Mouse (Mus musculus): ENCODE measurements around the gene Tnik. TPM values are rescaled to one million over a fixed set of nuclear protein-coding genes. Genes with fewer than 3 reads are reported as not detected.

Tnik gene
- polyA plus RNA-seq, 1 experiment from 2014 or later = 15.9 TPM

GRCm38 (mm10) chr3:28562612-28563332 lies 299.8 kb downstream of the Tnik start:
- ATAC-seq (replicated peaks; ENCODE audit: insufficient number of reproducible peaks, low FRiP score, low TSS enrichment, low read depth) (no peak), DNase-seq (ENCODE audit: low spot score) (peak; percentile 63)
- Histone ChIP-seq H3K9ac (replicated peaks; ENCODE audit: low read length) (no peak overlapping the region), H3K4me1 (ENCODE audit: control insufficient read depth, insufficient read depth, low read length) (no peaks in the 10 kb centered on the region), H3K4me2 (ENCODE audit: low read depth, low read length) (no peak overlapping the region), H3K4me3 (ENCODE audit: low read depth, low read length) (no peak overlapping the region), H3K36me3 (replicated peaks; ENCODE audit: control insufficient read depth, insufficient read depth, low read depth, low read length) (no peaks in the 10 kb centered on the region), H3K27me3 (ENCODE audit: control insufficient read depth, insufficient read depth, low read length) (no peaks in the 10 kb centered on the region), H3K9me3 (replicated peaks; ENCODE audit: control insufficient read depth, low read length) (no peaks in the 10 kb centered on the region), H3K27ac (replicated peaks; ENCODE audit: low read depth, low read length) (no peak overlapping the region)
- 68% methylated on average over 10 of the region's 10 CpGs for WGBS

GRCm38 (mm10) chr3:28564370-28565357 lies 301.6 kb downstream of the Tnik start:
- DNase-seq (ENCODE audit: low spot score) (no peak), ATAC-seq (replicated peaks; ENCODE audit: insufficient number of reproducible peaks, low FRiP score, low TSS enrichment, low read depth) (no peak)
- Histone ChIP-seq H3K36me3 (replicated peaks; ENCODE audit: control insufficient read depth, insufficient read depth, low read depth, low read length) (no peaks in the 10 kb centered on the region), H3K4me3 (ENCODE audit: low read depth, low read length) (no peak overlapping the region), H3K9me3 (replicated peaks; ENCODE audit: control insufficient read depth, low read length) (no peaks in the 10 kb centered on the region), H3K27ac (replicated peaks; ENCODE audit: low read depth, low read length) (no peak overlapping the region), H3K27me3 (ENCODE audit: control insufficient read depth, insufficient read depth, low read length) (no peaks in the 10 kb centered on the region), H3K4me2 (ENCODE audit: low read depth, low read length) (no peak overlapping the region), H3K4me1 (ENCODE audit: control insufficient read depth, insufficient read depth, low read length) (no peaks in the 10 kb centered on the region), H3K9ac (replicated peaks; ENCODE audit: low read length) (no peak overlapping the region)
- 81% methylated on average over 12 of the region's 12 CpGs for WGBS

- ATAC-seq (replicated peaks; ENCODE audit: insufficient number of reproducible peaks, low FRiP score, low TSS enrichment, low read depth) (no peak), DNase-seq (ENCODE audit: low spot score) (peak; percentile 49)
- H3K9me3 ChIP-seq (replicated peaks; ENCODE audit: control insufficient read depth, low read length) = no peaks in the 10 kb centered on the region
These were observed 314.3 kb downstream of the Tnik start for GRCm38 (mm10) chr3:28577301-28577700.

GRCm38 (mm10) chr3:28578950-28579615 lies 316.1 kb downstream of the Tnik start:
- WGBS = 87% methylated on average over 18 of the region's 18 CpGs
- Histone ChIP-seq H3K9me3 (replicated peaks; ENCODE audit: control insufficient read depth, low read length) (no peaks in the 10 kb centered on the region), H3K27ac (replicated peaks; ENCODE audit: low read depth, low read length) (no peak overlapping the region), H3K4me3 (ENCODE audit: low read depth, low read length) (no peak overlapping the region), H3K4me1 (ENCODE audit: control insufficient read depth, insufficient read depth, low read length) (no peaks in the 10 kb centered on the region), H3K36me3 (replicated peaks; ENCODE audit: control insufficient read depth, insufficient read depth, low read depth, low read length) (no peaks in the 10 kb centered on the region), H3K27me3 (ENCODE audit: control insufficient read depth, insufficient read depth, low read length) (no peaks in the 10 kb centered on the region; the same call in 1 of the 2 replicates), H3K4me2 (ENCODE audit: low read depth, low read length) (no peak overlapping the region), H3K9ac (replicated peaks; ENCODE audit: low read length) (no peak overlapping the region)
- DNase-seq (ENCODE audit: low spot score) (no peak), ATAC-seq (replicated peaks; ENCODE audit: insufficient number of reproducible peaks, low FRiP score, low TSS enrichment, low read depth) (no peak)

More at GRCm38 (mm10) chr3:28577301-28577700, 314.3 kb downstream of the Tnik start:
- no peaks in the 10 kb centered on the region; the same call in 1 of the 2 replicates for H3K27me3 ChIP-seq (ENCODE audit: control insufficient read depth, insufficient read depth, low read length)
- no peaks in the 10 kb centered on the region for H3K4me1 ChIP-seq (ENCODE audit: control insufficient read depth, insufficient read depth, low read length)
- H3K4me2 ChIP-seq (ENCODE audit: low read depth, low read length) = no peak overlapping the region
- H3K36me3 ChIP-seq (replicated peaks; ENCODE audit: control insufficient read depth, insufficient read depth, low read depth, low read length) = no peaks in the 10 kb centered on the region
- H3K27ac ChIP-seq (replicated peaks; ENCODE audit: low read depth, low read length) = no peak overlapping the region
- H3K9ac ChIP-seq (replicated peaks; ENCODE audit: low read length) = no peak overlapping the region
- no peak overlapping the region for H3K4me3 ChIP-seq (ENCODE audit: low read depth, low read length)
- 21% methylated on average over 15 of the region's 15 CpGs for WGBS

GRCm38 (mm10) chr3:28585750-28586465 lies 322.9 kb downstream of the Tnik start:
- no peak overlapping the region for H3K27ac ChIP-seq (replicated peaks; ENCODE audit: low read depth, low read length)
- DNase-seq (ENCODE audit: low spot score) = no peak
- H3K4me1 ChIP-seq (ENCODE audit: control insufficient read depth, insufficient read depth, low read length) = no peaks in the 10 kb centered on the region
- 80% methylated on average over 9 of the region's 9 CpGs for WGBS
- no peak overlapping the region for H3K9ac ChIP-seq (replicated peaks; ENCODE audit: low read length)
- no peak for ATAC-seq (replicated peaks; ENCODE audit: insufficient number of reproducible peaks, low FRiP score, low TSS enrichment, low read depth)
- no peak overlapping the region for H3K4me3 ChIP-seq (ENCODE audit: low read depth, low read length)
- H3K4me2 ChIP-seq (ENCODE audit: low read depth, low read length) = no peak overlapping the region
- H3K27me3 ChIP-seq (ENCODE audit: control insufficient read depth, insufficient read depth, low read length) = no peaks in the 10 kb centered on the region
- no peaks in the 10 kb centered on the region for H3K36me3 ChIP-seq (replicated peaks; ENCODE audit: control insufficient read depth, insufficient read depth, low read depth, low read length)
- H3K9me3 ChIP-seq (replicated peaks; ENCODE audit: control insufficient read depth, low read length) = no peaks in the 10 kb centered on the region

- Histone ChIP-seq H3K4me2 (ENCODE audit: low read depth, low read length) (no peak overlapping the region), H3K27me3 (ENCODE audit: control insufficient read depth, insufficient read depth, low read length) (no peaks in the 10 kb centered on the region), H3K4me1 (ENCODE audit: control insufficient read depth, insufficient read depth, low read length) (no peaks in the 10 kb centered on the region), H3K9me3 (replicated peaks; ENCODE audit: control insufficient read depth, low read length) (no peaks in the 10 kb centered on the region), H3K36me3 (replicated peaks; ENCODE audit: control insufficient read depth, insufficient read depth, low read depth, low read length) (no peaks in the 10 kb centered on the region), H3K9ac (replicated peaks; ENCODE audit: low read length) (no peak overlapping the region), H3K4me3 (ENCODE audit: low read depth, low read length) (no peak overlapping the region), H3K27ac (replicated peaks; ENCODE audit: low read depth, low read length) (no peak overlapping the region)
- no peak for ATAC-seq (replicated peaks; ENCODE audit: insufficient number of reproducible peaks, low FRiP score, low TSS enrichment, low read depth)
- 83% methylated on average over 5 of the region's 5 CpGs for WGBS
- no peak for DNase-seq (ENCODE audit: low spot score)
These were observed 324.8 kb downstream of the Tnik start for GRCm38 (mm10) chr3:28587808-28588207.

- no peak overlapping the region for H3K27ac ChIP-seq (replicated peaks; ENCODE audit: low read depth, low read length)
- H3K4me3 ChIP-seq (ENCODE audit: low read depth, low read length) = no peak overlapping the region
- ATAC-seq (replicated peaks; ENCODE audit: insufficient number of reproducible peaks, low FRiP score, low TSS enrichment, low read depth) = no peak
- no peak overlapping the region for H3K9ac ChIP-seq (replicated peaks; ENCODE audit: low read length)
- H3K9me3 ChIP-seq (replicated peaks; ENCODE audit: control insufficient read depth, low read length) = no peaks in the 10 kb centered on the region
- no peaks in the 10 kb centered on the region for H3K4me1 ChIP-seq (ENCODE audit: control insufficient read depth, insufficient read depth, low read length)
- no peaks in the 10 kb centered on the region for H3K36me3 ChIP-seq (replicated peaks; ENCODE audit: control insufficient read depth, insufficient read depth, low read depth, low read length)
- no peak for DNase-seq (ENCODE audit: low spot score)
- no peaks in the 10 kb centered on the region for H3K27me3 ChIP-seq (ENCODE audit: control insufficient read depth, insufficient read depth, low read length)
- WGBS = 78% methylated on average over 7 of the region's 7 CpGs
- H3K4me2 ChIP-seq (ENCODE audit: low read depth, low read length) = no peak overlapping the region
These were observed 328.3 kb downstream of the Tnik start for GRCm38 (mm10) chr3:28591345-28591744.

Measured in embryonic facial prominence, embryonic 11.5 days (tissue).